Mouse (Mus musculus): ENCODE data around the gene Tshz2. TPM values are rescaled to one million over a fixed set of nuclear protein-coding genes. Genes with fewer than 3 reads are reported as not detected.

Gene Tshz2
- polyA plus RNA-seq, 1 experiment from 2014 or later: 36.3 TPM

- H3K36me3 ChIP-seq: no peaks in the 10 kb centered on the region
- H3K27me3 ChIP-seq: no peaks in the 10 kb centered on the region
- peaks cover 31% of the 10 kb centered on the region for H3K4me1 ChIP-seq (replicated peaks)
- no peak overlapping the region for H3K4me3 ChIP-seq
- peak overlapping the region; percentile 8; the same call in 1 of the 2 replicates for H3K4me2 ChIP-seq
- WGBS: 33% methylated on average over 18 of the region's 18 CpGs
- 0 out of 2 replicates have a peak, but pooled peaks have one; percentile 23 for ATAC-seq (ENCODE audit: low FRiP score, low read depth)
- H3K27ac ChIP-seq (replicated peaks): 0 out of 2 replicates have a peak overlapping the region, but pooled peaks have one; percentile 7
- no peaks in the 10 kb centered on the region for H3K9me3 ChIP-seq
- H3K9ac ChIP-seq: no peak overlapping the region
These were observed 89.0 kb downstream of the Tshz2 start for GRCm38 (mm10) chr2:169721793-169722326.

- H3K27ac ChIP-seq (replicated peaks): no peak overlapping the region
- no peak overlapping the region for H3K4me3 ChIP-seq
- no peaks in the 10 kb centered on the region for H3K9me3 ChIP-seq
- no peaks in the 10 kb centered on the region for H3K27me3 ChIP-seq
- no peaks in the 10 kb centered on the region for H3K36me3 ChIP-seq
- WGBS: 58% methylated on average over 6 of the region's 6 CpGs
- no peak overlapping the region for H3K4me2 ChIP-seq
- no peak for ATAC-seq (ENCODE audit: low FRiP score, low read depth)
- H3K4me1 ChIP-seq (replicated peaks): peaks cover 31% of the 10 kb centered on the region
- H3K9ac ChIP-seq: no peak overlapping the region
These were observed 89.5 kb downstream of the Tshz2 start for GRCm38 (mm10) chr2:169722341-169722740.

GRCm38 (mm10) chr2:169723645-169724462 is 91.0 kb downstream of the Tshz2 start:
- Histone ChIP-seq H3K27me3 (no peaks in the 10 kb centered on the region), H3K9me3 (no peaks in the 10 kb centered on the region), H3K9ac (no peak overlapping the region), H3K27ac (replicated peaks) (peak overlapping the region; percentile 56), H3K4me3 (no peak overlapping the region), H3K36me3 (no peaks in the 10 kb centered on the region), H3K4me1 (replicated peaks) (peaks cover 31% of the 10 kb centered on the region), H3K4me2 (peak overlapping the region; percentile 8; the same call in 1 of the 2 replicates)
- ATAC-seq (ENCODE audit: low FRiP score, low read depth): no peak
- 49% methylated on average over 24 of the region's 24 CpGs for WGBS

GRCm38 (mm10) chr2:169728651-169729280 is 96.0 kb downstream of the Tshz2 start:
- no peaks in the 10 kb centered on the region for H3K36me3 ChIP-seq
- H3K9me3 ChIP-seq: no peaks in the 10 kb centered on the region
- no peak for ATAC-seq (ENCODE audit: low FRiP score, low read depth)
- H3K4me3 ChIP-seq: no peak overlapping the region
- no peak overlapping the region for H3K9ac ChIP-seq
- peaks cover 14% of the 10 kb centered on the region for H3K4me1 ChIP-seq (replicated peaks)
- H3K27me3 ChIP-seq: no peaks in the 10 kb centered on the region
- no peak overlapping the region for H3K4me2 ChIP-seq
- H3K27ac ChIP-seq (replicated peaks): no peak overlapping the region
- 61% methylated on average over 16 of the region's 16 CpGs for WGBS

GRCm38 (mm10) chr2:169730551-169730996 is 97.8 kb downstream of the Tshz2 start:
- WGBS: 72% methylated on average over 7 of the region's 7 CpGs
- Histone ChIP-seq H3K9ac (no peak overlapping the region), H3K4me2 (no peak overlapping the region), H3K27ac (replicated peaks) (no peak overlapping the region), H3K9me3 (no peaks in the 10 kb centered on the region), H3K27me3 (no peaks in the 10 kb centered on the region), H3K4me3 (no peak overlapping the region), H3K36me3 (no peaks in the 10 kb centered on the region), H3K4me1 (replicated peaks) (peaks cover 18% of the 10 kb centered on the region)
- no peak for ATAC-seq (ENCODE audit: low FRiP score, low read depth)

- ATAC-seq (ENCODE audit: low FRiP score, low read depth): no peak
- no peaks in the 10 kb centered on the region for H3K9me3 ChIP-seq
- H3K27me3 ChIP-seq: no peaks in the 10 kb centered on the region
- peak overlapping the region; percentile 20; the same call in 1 of the 2 replicates for H3K4me2 ChIP-seq
- H3K4me3 ChIP-seq: no peak overlapping the region
- 32% methylated on average over 7 of the region's 7 CpGs for WGBS
- H3K9ac ChIP-seq: no peak overlapping the region
- H3K36me3 ChIP-seq: no peaks in the 10 kb centered on the region
- peak overlapping the region; percentile 26; the same call in 1 of the 2 replicates for H3K27ac ChIP-seq (replicated peaks)
- H3K4me1 ChIP-seq (replicated peaks): peaks cover 18% of the 10 kb centered on the region
These were observed 101.2 kb downstream of the Tshz2 start for GRCm38 (mm10) chr2:169734053-169734452.

GRCm38 (mm10) chr2:169735475-169736406 is 102.9 kb downstream of the Tshz2 start:
- WGBS: 75% methylated on average over 26 of the region's 26 CpGs
- H3K4me2 ChIP-seq: no peak overlapping the region
- H3K4me3 ChIP-seq: no peak overlapping the region
- H3K4me1 ChIP-seq (replicated peaks): peaks cover 18% of the 10 kb centered on the region
- H3K27me3 ChIP-seq: no peaks in the 10 kb centered on the region
- H3K9me3 ChIP-seq: no peaks in the 10 kb centered on the region
- 0 out of 2 replicates have a peak, but pooled peaks have one; percentile 40 for ATAC-seq (ENCODE audit: low FRiP score, low read depth)
- no peaks in the 10 kb centered on the region for H3K36me3 ChIP-seq
- H3K27ac ChIP-seq (replicated peaks): peak overlapping the region; percentile 18; the same call in 1 of the 2 replicates
- H3K9ac ChIP-seq: no peak overlapping the region

- 79% methylated on average over 10 of the region's 10 CpGs for WGBS
- Histone ChIP-seq H3K9me3 (no peaks in the 10 kb centered on the region), H3K4me1 (replicated peaks) (peaks cover 6% of the 10 kb centered on the region; the same call in 1 of the 2 replicates), H3K9ac (no peak overlapping the region), H3K36me3 (no peaks in the 10 kb centered on the region), H3K4me2 (no peak overlapping the region), H3K4me3 (no peak overlapping the region), H3K27me3 (no peaks in the 10 kb centered on the region), H3K27ac (replicated peaks) (no peak overlapping the region)
- no peak for ATAC-seq (ENCODE audit: low FRiP score, low read depth)
These were observed 108.2 kb downstream of the Tshz2 start for GRCm38 (mm10) chr2:169740996-169741395.

- Histone ChIP-seq H3K27me3 (no peaks in the 10 kb centered on the region), H3K27ac (replicated peaks) (no peak overlapping the region), H3K4me1 (replicated peaks) (peaks cover 6% of the 10 kb centered on the region; the same call in 1 of the 2 replicates), H3K4me2 (no peak overlapping the region), H3K36me3 (no peaks in the 10 kb centered on the region), H3K4me3 (no peak overlapping the region), H3K9ac (no peak overlapping the region), H3K9me3 (no peaks in the 10 kb centered on the region)
- no peak for ATAC-seq (ENCODE audit: low FRiP score, low read depth)
- 83% methylated on average over 2 of the region's 2 CpGs for WGBS
These were observed 110.0 kb downstream of the Tshz2 start for GRCm38 (mm10) chr2:169742791-169743190.

- Histone ChIP-seq H3K4me3 (no peak overlapping the region), H3K4me1 (replicated peaks) (peaks cover 6% of the 10 kb centered on the region; the same call in 1 of the 2 replicates), H3K9me3 (no peaks in the 10 kb centered on the region), H3K27ac (replicated peaks) (no peak overlapping the region), H3K36me3 (no peaks in the 10 kb centered on the region), H3K9ac (no peak overlapping the region), H3K4me2 (no peak overlapping the region), H3K27me3 (no peaks in the 10 kb centered on the region)
- ATAC-seq (ENCODE audit: low FRiP score, low read depth): no peak
- 63% methylated on average over 6 of the region's 6 CpGs for WGBS
These were observed 110.5 kb downstream of the Tshz2 start for GRCm38 (mm10) chr2:169743294-169743693.

- Histone ChIP-seq H3K27me3 (no peaks in the 10 kb centered on the region), H3K9me3 (no peaks in the 10 kb centered on the region), H3K27ac (replicated peaks) (no peak overlapping the region), H3K36me3 (no peaks in the 10 kb centered on the region), H3K4me3 (no peak overlapping the region), H3K4me1 (replicated peaks) (peaks cover 6% of the 10 kb centered on the region; the same call in 1 of the 2 replicates), H3K4me2 (no peak overlapping the region), H3K9ac (no peak overlapping the region)
- 89% methylated on average over 4 of the region's 4 CpGs for WGBS
- no peak for ATAC-seq (ENCODE audit: low FRiP score, low read depth)
These were observed 111.1 kb downstream of the Tshz2 start for GRCm38 (mm10) chr2:169743910-169744309.
